Mouse (Mus musculus) thymus, postnatal 0 days (tissue): Measurements from ENCODE around the gene Olfr612. TPM values are rescaled to one million over a fixed set of nuclear protein-coding genes. Genes with fewer than 3 reads are reported as not detected.
"Not testable (repeated sequence)": the region's sequence is repeated elsewhere in the genome, so short reads cannot be mapped to it uniquely, and the experiment has no call there.

ENCODE experiments used
- DNase-seq: peaks from one replicate; pipeline ENCODE4 v3.0.0-alpha.2; 2015; ENCODE audit warnings: low spot score
- microRNA-seq: library from miRNA; unstranded; fragments of <30 nt; microRNA quantifications from one replicate; pipeline ENCODE4, GENCODE M21; 2016; ENCODE audit warnings: borderline number of aligned reads
- polyA plus RNA-seq: library from polyadenylated mRNA; unstranded; fragments of >200 nt; fragmentation: Nextera tagmentation; extraction: Ambion mirVana; gene quantifications from 2 replicates; pipeline ENCODE4 v1.2.1, GENCODE M21; 2015

Gene Olfr612
- polyA plus RNA-seq, result not detected in 2 replicates

DNA sequence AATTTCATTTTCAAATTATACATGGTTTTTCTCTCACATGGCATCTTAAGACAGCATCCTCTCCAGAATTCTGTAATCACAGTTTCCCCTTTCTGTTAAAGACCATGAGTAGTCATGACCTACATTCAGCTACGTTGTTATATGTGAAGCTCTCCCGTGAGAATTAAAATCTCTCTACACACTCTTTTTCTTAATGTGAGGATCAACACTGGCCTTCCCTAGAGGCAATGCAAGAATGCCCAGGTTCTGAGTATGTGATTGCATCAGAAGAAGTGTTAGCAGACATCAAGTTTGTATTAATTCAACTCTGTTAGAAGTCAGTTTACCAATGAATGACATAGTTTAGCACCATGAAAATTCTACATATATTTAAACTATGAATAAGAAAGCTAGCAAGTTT, at the start of gene Olfr612:
Gene Olfr612 (minus strand): TSS at position 101 of the 400 bp plus-strand sequence.
- not testable (repeated sequence) for DNase-seq

DNA sequence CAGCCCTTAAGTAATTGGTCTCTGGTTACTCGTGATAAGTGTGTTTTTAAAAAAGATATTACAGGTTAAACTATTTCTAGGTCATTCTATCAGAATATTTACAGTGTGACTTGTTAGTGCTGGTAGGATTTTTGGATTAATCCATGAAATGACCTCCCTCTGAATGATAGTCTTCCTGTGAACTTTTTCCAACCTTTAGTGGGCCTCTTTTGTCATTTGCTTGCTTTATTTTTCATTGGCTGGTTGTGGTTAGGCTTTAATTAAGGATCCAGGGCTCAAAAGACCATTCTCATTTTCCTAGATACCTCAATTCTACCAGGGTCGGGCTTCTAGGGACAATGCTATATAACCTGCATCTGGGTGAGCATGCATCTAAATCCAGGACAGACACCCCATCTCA, 47.3 kb upstream of the Olfr612 start, which contains the start of gene Olfr618:
Gene Olfr618 (plus strand): TSS at position 301 of the 400 bp plus-strand sequence.
- no peak for DNase-seq

DNA sequence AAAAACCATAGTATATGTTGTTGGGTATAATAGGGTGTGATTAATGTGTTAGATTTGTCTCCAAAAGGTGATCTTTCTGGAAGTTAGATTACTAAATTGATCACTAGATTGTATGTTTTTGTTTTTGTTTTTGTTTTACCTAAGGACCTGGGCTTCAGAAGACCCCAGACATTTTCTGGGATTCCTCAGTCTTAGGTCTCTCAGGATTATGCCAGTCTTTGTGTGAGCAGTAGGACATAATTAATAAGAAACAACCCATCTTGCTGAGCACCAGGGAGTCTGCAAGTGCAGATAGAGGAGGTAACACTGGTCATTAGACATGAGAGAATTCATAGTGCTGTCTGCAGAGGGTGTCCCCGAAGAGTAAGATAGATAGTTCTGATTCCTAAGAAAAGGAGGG, 30.2 kb upstream of the Olfr612 start, which contains the start of gene Olfr617:
Gene Olfr617 (plus strand): TSS at position 301 of the 400 bp plus-strand sequence.
- no peak for DNase-seq

DNA sequence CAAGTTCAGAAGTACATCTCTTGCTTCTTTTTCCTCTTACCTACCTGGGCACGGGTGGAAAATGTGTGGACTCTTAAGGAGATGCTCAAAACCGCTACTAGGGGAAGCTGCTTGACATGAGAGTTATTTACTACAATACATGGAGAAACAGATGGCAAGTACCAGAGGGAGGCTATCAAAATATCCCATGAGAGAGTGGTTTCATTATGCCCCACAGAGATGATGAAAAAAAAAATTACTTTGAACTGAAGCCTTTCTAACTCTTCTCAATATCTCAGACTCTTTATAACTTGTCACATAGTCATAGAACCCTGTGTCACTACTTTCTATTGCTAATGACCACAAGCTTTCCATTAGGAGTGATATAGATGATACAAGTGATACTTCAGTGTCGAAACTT, 26.5 kb upstream of the Olfr612 start, which contains the start of gene Olfr616:
Gene Olfr616 (minus strand): TSS at position 101 of the 400 bp plus-strand sequence.
- DNase-seq, result no peak

DNA sequence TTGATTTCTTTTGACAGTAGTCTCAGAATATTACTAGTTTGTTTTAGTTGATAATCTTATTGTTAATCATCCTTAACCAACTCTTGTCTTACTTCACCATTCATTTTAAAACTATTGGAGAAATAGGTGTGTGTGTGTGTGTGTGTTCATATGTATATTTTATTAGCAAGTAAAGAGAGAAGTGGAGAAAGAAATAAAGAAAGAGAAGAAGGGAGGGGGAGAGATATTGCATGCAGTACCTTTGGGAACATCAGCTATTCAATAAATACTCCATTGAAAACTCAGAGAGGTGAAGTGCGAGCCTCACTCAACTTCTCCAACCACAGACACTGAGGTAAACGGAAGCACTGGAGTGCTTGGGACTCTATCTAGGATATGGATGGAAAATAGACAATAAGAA, 13.3 kb upstream of the Olfr612 start, which contains the start of gene Olfr615:
Gene Olfr615 (plus strand): TSS at position 301 of the 400 bp plus-strand sequence.
- no peak for DNase-seq

DNA sequence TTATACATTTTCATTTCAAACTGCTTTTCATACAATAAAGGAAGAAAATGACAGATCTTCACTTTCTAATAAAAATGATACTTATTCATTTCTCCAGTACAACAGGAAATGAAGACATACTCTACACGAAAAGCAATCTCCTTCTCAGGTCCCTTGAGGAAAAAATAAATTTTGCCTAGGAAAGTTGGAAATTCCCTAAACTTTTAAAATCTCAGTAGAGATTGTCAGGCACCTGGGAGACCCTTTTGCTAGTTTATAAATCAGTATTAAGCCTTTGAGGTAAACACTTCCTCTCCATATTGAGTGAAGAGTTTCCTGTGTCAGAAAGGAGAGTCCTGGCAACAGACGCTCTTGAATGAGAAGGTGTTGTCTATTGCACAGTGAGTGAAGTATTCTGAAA, 5.3 kb upstream of the Olfr612 start, which contains the start of gene Olfr613:
Gene Olfr613 (plus strand): TSS at position 301 of the 400 bp plus-strand sequence.
- DNase-seq, result no peak

DNA sequence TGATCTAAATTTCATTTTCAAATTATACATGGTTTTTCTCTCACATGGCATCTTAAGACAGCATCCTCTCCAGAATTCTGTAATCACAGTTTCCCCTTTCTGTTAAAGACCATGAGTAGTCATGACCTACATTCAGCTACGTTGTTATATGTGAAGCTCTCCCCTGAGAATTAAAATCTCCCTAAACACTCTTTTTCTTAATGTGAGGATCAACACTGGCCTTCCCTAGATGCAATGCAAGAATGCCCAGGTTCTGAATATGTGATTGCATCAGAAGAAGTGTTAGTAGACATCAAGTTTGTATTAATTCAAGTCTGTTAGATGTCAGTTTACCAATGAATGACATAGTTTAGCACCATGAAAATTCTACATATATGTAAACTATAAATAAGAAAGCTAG, 21.8 kb downstream of the Olfr612 start, which contains the start of gene Olfr611:
Gene Olfr611 (minus strand): TSS at position 101 of the 400 bp plus-strand sequence.
- DNase-seq, result not testable (repeated sequence)

DNA sequence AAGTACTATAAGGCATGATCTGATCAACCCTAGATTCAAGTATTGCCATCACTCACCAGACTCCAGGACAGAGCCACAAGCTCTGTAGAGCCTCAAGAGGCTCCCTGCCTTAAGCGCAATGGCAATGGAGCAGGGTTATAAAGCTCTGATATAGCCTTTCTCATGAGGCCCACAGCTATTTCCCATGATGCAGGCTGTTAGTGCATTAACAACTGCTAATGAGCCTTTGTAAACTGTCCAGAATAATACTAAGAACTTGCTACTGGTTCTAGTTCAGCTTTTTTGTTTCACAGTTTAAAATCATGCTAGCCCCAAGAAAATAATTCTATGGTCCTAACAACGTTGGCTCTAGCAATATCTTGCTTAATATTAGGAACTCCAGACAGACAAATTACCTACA, 30.5 kb downstream of the Olfr612 start, which contains the start of gene Olfr610:
Gene Olfr610 (minus strand): TSS at position 101 of the 400 bp plus-strand sequence.
- no peak for DNase-seq

DNA sequence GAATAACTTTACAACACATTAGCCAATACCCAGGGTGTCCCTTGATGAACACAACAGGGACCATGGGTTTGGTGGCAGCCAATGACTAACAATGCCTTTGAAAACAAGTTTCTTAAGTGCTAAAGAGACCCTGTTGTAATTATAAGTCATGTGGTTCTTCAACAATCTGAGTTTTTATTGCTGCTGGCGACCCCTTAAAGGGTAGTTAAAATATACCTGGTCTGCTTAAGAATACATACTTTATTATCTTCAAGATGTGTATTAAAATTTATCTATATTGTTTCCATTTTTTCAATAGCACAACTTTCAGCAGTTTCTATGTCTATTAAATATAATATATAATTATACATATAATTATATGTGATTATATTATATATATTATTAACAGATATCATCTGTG, 44.6 kb downstream of the Olfr612 start, which contains the start of gene Olfr609:
Gene Olfr609 (minus strand): TSS at position 101 of the 400 bp plus-strand sequence.
- DNase-seq, result no peak

Small RNA genes within 50 kb of the gene (microRNA-seq; reads per million reads assigned to microRNA genes)
- gene Gm26506, result not detected

Other genes starting within 250 kb of the Olfr612 start
- gene Olfr596, start 237.1 kb downstream of the Olfr612 start, polyA plus RNA-seq, result not detected in 2 replicates
- gene Olfr597, start 226.4 kb downstream of the Olfr612 start, polyA plus RNA-seq, result not detected in 2 replicates
- gene Olfr598, start 219.1 kb downstream of the Olfr612 start, polyA plus RNA-seq, result not detected in 2 replicates
- not detected in 2 replicates for gene Olfr599, start 206.8 kb downstream of the Olfr612 start, polyA plus RNA-seq
- gene Olfr600, start 193.0 kb downstream of the Olfr612 start, polyA plus RNA-seq, result not detected in 2 replicates
- not detected in 2 replicates for gene Olfr601, start 180.1 kb downstream of the Olfr612 start, polyA plus RNA-seq
- not detected in 2 replicates for gene Olfr603, start 156.5 kb downstream of the Olfr612 start, polyA plus RNA-seq
- not detected in 2 replicates for gene Usp17lc, start 127.6 kb downstream of the Olfr612 start, polyA plus RNA-seq
- not detected in 2 replicates for gene Olfr605, start 97.3 kb downstream of the Olfr612 start, polyA plus RNA-seq
- not detected in 2 replicates for gene Olfr606, start 93.7 kb downstream of the Olfr612 start, polyA plus RNA-seq
- not detected in 2 replicates for gene Olfr607, start 78.6 kb downstream of the Olfr612 start, polyA plus RNA-seq
- not detected in 2 replicates for gene Olfr608, start 72.8 kb downstream of the Olfr612 start, polyA plus RNA-seq
- gene Olfr609, start 44.7 kb downstream of the Olfr612 start, polyA plus RNA-seq, result not detected in 2 replicates
- not detected in 2 replicates for gene Olfr610, start 30.6 kb downstream of the Olfr612 start, polyA plus RNA-seq
- gene Olfr611, start 21.9 kb downstream of the Olfr612 start, polyA plus RNA-seq, result not detected in 2 replicates
- gene Olfr613, start 5.4 kb upstream of the Olfr612 start, polyA plus RNA-seq, result not detected in 2 replicates
- gene Olfr615, start 13.4 kb upstream of the Olfr612 start, polyA plus RNA-seq, result not detected in 2 replicates
- gene Olfr616, start 26.4 kb upstream of the Olfr612 start, polyA plus RNA-seq, result not detected in 2 replicates
- gene Olfr617, start 30.3 kb upstream of the Olfr612 start, polyA plus RNA-seq, result not detected in 2 replicates
- not detected in 2 replicates for gene Olfr618, start 47.4 kb upstream of the Olfr612 start, polyA plus RNA-seq
- gene Olfr619, start 57.9 kb upstream of the Olfr612 start, polyA plus RNA-seq, result not detected in 2 replicates
- not detected in 2 replicates for gene Olfr620, start 69.8 kb upstream of the Olfr612 start, polyA plus RNA-seq
- not detected in 2 replicates for gene Olfr622, start 100.0 kb upstream of the Olfr612 start, polyA plus RNA-seq
- not detected in 2 replicates for gene Olfr623, start 121.0 kb upstream of the Olfr612 start, polyA plus RNA-seq
- not detected in 2 replicates for gene Olfr624, start 128.5 kb upstream of the Olfr612 start, polyA plus RNA-seq
- not detected in 2 replicates for gene Olfr625-ps1, start 140.0 kb upstream of the Olfr612 start, polyA plus RNA-seq
- not detected in 2 replicates for gene Olfr243, start 172.0 kb upstream of the Olfr612 start, polyA plus RNA-seq
- not detected in 2 replicates for gene Olfr628, start 187.7 kb upstream of the Olfr612 start, polyA plus RNA-seq
- gene Olfr629, start 202.2 kb upstream of the Olfr612 start, polyA plus RNA-seq, result not detected in 2 replicates
- gene Olfr630, start 214.6 kb upstream of the Olfr612 start, polyA plus RNA-seq, result not detected in 2 replicates
- not detected in 2 replicates for gene Olfr69, start 228.9 kb upstream of the Olfr612 start, polyA plus RNA-seq
- not detected in 2 replicates for gene Olfr68, start 237.0 kb upstream of the Olfr612 start, polyA plus RNA-seq
- not detected in 2 replicates for gene Olfr67, start 249.1 kb upstream of the Olfr612 start, polyA plus RNA-seq